Mouse (Mus musculus): ENCODE results near the gene Ctnnd2.

DNA sequence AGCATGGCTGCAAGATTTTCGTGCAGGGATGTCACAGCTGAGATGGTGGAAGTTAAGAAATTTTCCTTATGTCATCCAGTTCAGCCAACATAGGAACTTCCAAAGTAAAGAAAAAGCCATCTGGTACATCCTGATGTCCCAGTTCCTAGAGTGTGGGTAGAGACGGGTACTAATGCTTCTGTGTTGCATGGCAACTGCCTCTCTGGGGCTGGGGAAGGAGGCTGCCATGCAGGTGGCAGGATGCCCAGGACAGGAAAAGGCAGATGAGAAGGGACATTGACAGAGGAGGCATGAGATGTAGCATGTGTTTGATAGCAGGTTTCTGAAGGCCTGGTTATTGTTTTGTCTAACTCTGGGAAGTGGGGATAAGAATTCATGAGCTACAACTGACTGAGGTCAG lies 715.2 kb downstream of the Ctnnd2 start:
- no peak for TF ChIP-seq POLR2A (IDR thresholded peaks at IDR 0.05; ENCODE audit: insufficient read depth, low read depth, low read length)
- TF ChIP-seq EP300 (IDR thresholded peaks at IDR 0.05; ENCODE audit: insufficient read depth, low read depth, low read length), result no peak
